Mouse (Mus musculus) C2C12 (cell line): ENCODE results near the gene Lmtk3. TPM values are rescaled to one million over a fixed set of nuclear protein-coding genes. Genes with fewer than 3 reads are reported as not detected.

ENCODE experiments used
- H3K27me3 ChIP-seq: one replicate; pipeline ENCODE4 v1.6.1; 2011; ENCODE audit not compliant: control insufficient read depth, insufficient read depth, insufficient read length
- H3K36me3 ChIP-seq: one replicate; pipeline ENCODE4 v1.6.1; 2011; ENCODE audit not compliant: control insufficient read depth, insufficient read depth
- H3K4me3 ChIP-seq: one replicate; pipeline ENCODE4 v1.5.1; 2011; ENCODE audit warnings: mild to moderate bottlenecking, control low read depth; ENCODE audit not compliant: poor library complexity, insufficient read depth, severe bottlenecking
- H3K79me2 ChIP-seq: one replicate; pipeline ENCODE4 v1.6.1; 2011; ENCODE audit not compliant: control insufficient read depth, insufficient read depth
- H3K79me3 ChIP-seq: one replicate; pipeline ENCODE4 v1.6.1; 2011; ENCODE audit warnings: low read depth, control low read depth
- H3ac ChIP-seq: one replicate; pipeline ENCODE3; 2011; ENCODE audit warnings: low read depth; ENCODE audit not compliant: control insufficient read depth, insufficient read length
- CEBPB ChIP-seq: IDR thresholded peaks from one replicate; pipeline ENCODE4 v1.6.1; 2011; ENCODE audit warnings: low read depth, mild to moderate bottlenecking, control low read depth, moderate library complexity
- CTCF ChIP-seq: IDR thresholded peaks from one replicate; pipeline ENCODE4 v1.5.1; 2011; ENCODE audit not compliant: control insufficient read depth, insufficient read depth, insufficient read length
- FOSL1 ChIP-seq: IDR thresholded peaks from one replicate; pipeline ENCODE4 v1.8.0; 2011; ENCODE audit warnings: mild to moderate bottlenecking, low read length; ENCODE audit not compliant: poor library complexity, insufficient read depth, severe bottlenecking
- MAX ChIP-seq: IDR thresholded peaks from one replicate; pipeline ENCODE4 v1.6.1; 2011; ENCODE audit warnings: mild to moderate bottlenecking, control low read depth
- MYOD1 ChIP-seq: IDR thresholded peaks from one replicate; pipeline ENCODE4 v1.6.1; 2011; ENCODE audit warnings: low read depth; ENCODE audit not compliant: control insufficient read depth, insufficient read length
- MYOG ChIP-seq: IDR thresholded peaks from one replicate; pipeline ENCODE4 v1.6.1; 2011; ENCODE audit not compliant: control insufficient read depth, insufficient read length; ENCODE audit errors: extremely low read depth
- USF1 ChIP-seq: IDR thresholded peaks from one replicate; pipeline ENCODE4 v1.6.1; 2011; ENCODE audit warnings: low read depth, mild to moderate bottlenecking, control low read depth, moderate library complexity
- polyA plus RNA-seq: library from polyadenylated mRNA; unstranded; fragments of >200 nt; fragmentation: generic; extraction: Trizol; gene quantifications from one replicate; pipeline ENCODE4 v1.2.1, GENCODE M21; 2012; ENCODE audit warnings: missing spikeins

Gene Lmtk3
- polyA plus RNA-seq, 1 experiment, result 0.27 TPM

GRCm38 (mm10) chr7:45755703-45756102 lies 27.8 kb upstream of the Lmtk3 start:
- Histone ChIP-seq H3ac (no peak overlapping the region), H3K79me3 (no peaks in the 10 kb centered on the region), H3K4me3 (no peak overlapping the region), H3K79me2 (no peaks in the 10 kb centered on the region), H3K27me3 (peaks cover 21% of the 10 kb centered on the region), H3K36me3 (no peaks in the 10 kb centered on the region)
- TF ChIP-seq MAX (no peak), CTCF (no peak), CEBPB (no peak), MYOD1 (no peak), MYOG (no peak), USF1 (no peak), FOSL1 (no peak)

DNA sequence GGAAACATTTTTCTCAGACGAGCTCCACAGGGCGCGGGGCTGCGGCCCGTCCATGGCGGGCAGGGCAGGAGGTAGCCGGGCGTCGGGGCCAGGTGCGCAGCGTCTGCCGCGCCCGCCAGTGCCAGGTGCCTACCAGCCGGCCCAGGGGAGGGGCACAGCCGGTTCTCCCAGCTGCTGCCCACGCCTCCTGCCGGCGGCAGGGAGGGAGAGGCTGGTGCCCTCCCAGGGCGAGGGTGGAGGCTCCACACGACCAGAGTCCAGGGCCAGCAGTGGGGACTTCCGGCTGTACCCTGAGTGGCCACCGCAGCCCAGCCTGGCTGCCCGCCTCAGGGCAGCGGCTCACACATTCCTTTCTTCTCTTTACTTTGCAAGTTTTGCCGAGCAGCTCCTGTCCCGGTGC lies 24.1 kb upstream of the Lmtk3 start:
- Histone ChIP-seq H3K4me3 (no peak overlapping the region), H3K27me3 (peaks cover 24% of the 10 kb centered on the region), H3ac (no peak overlapping the region), H3K79me2 (no peaks in the 10 kb centered on the region), H3K36me3 (no peaks in the 10 kb centered on the region), H3K79me3 (no peaks in the 10 kb centered on the region)
- no peak for TF ChIP-seq MYOD1
- no peak for TF ChIP-seq CTCF
- no peak for TF ChIP-seq FOSL1
- no peak for TF ChIP-seq CEBPB
- no peak for TF ChIP-seq USF1
- TF ChIP-seq MYOG, result no peak
- no peak for TF ChIP-seq MAX

DNA sequence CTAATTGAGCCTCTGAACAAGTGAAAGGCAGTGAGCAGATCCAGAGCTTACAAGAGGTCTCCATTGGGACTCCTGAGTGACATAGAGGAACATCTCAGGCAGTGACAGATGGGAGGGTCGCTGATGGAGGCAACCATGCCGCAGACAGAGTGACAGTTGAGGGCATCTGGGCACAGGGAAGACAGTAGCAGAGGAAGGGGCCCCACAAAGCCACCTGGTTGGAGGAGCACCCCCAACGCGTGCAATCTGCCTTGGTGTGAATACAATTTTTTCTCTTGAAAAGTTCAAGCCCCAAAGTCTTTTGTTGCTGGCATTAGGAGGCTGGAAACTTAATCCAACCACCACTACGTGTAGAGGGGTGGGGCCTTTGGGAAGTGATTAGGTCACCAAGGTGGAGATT lies 23.4 kb upstream of the Lmtk3 start:
- TF ChIP-seq CEBPB (no peak), FOSL1 (no peak), MYOG (no peak), MYOD1 (no peak), USF1 (no peak), CTCF (no peak), MAX (no peak)
- no peaks in the 10 kb centered on the region for H3K36me3 ChIP-seq
- H3K4me3 ChIP-seq, result no peak overlapping the region
- no peaks in the 10 kb centered on the region for H3K79me2 ChIP-seq
- peaks cover 24% of the 10 kb centered on the region for H3K27me3 ChIP-seq
- no peak overlapping the region for H3ac ChIP-seq
- H3K79me3 ChIP-seq, result no peaks in the 10 kb centered on the region

- Histone ChIP-seq H3K79me3 (no peaks in the 10 kb centered on the region), H3K36me3 (no peaks in the 10 kb centered on the region)
- TF ChIP-seq CEBPB, result no peak
- TF ChIP-seq CTCF, result no peak
- no peak for TF ChIP-seq USF1
- no peak for TF ChIP-seq MYOD1
- no peak for TF ChIP-seq MYOG
Measured at GRCm38 (mm10) chr7:45765995-45766394, 17.5 kb upstream of the Lmtk3 start.

DNA sequence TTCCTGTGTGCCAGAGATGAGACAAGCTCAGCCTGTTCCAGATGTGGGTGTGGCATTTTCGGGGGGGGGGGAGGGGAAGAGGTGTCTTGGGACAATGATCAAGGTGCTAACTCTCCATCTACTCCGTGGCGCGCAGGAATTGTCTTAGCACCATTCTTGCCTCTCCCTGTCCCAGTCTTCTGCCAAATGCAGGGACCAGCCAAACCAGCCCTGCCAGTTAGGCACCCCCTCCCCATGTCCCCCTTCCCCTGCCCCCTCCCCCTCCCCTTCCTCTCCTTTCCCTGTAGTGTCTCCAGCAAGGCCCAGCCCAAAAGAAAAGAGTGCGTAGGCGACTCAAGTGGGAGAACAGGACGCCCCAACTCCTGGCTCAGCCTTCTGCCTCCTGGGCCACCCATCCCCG lies 16.8 kb upstream of the Lmtk3 start:
- no peak overlapping the region for H3K4me3 ChIP-seq
- H3K79me3 ChIP-seq, result no peaks in the 10 kb centered on the region
- H3K36me3 ChIP-seq, result no peaks in the 10 kb centered on the region
- TF ChIP-seq CTCF (no peak), FOSL1 (no peak), MYOG (no peak), MYOD1 (no peak)
- H3ac ChIP-seq, result no peak overlapping the region
- no peaks in the 10 kb centered on the region for H3K79me2 ChIP-seq
- H3K27me3 ChIP-seq, result no peaks in the 10 kb centered on the region

More at GRCm38 (mm10) chr7:45765995-45766394, 17.5 kb upstream of the Lmtk3 start:
- no peak overlapping the region for H3K4me3 ChIP-seq
- H3K27me3 ChIP-seq, result peaks cover under 1% of the 10 kb centered on the region
- no peak overlapping the region for H3ac ChIP-seq
- H3K79me2 ChIP-seq, result no peaks in the 10 kb centered on the region

GRCm38 (mm10) chr7:45767500-45767899 lies 16.0 kb upstream of the Lmtk3 start:
- no peaks in the 10 kb centered on the region for H3K79me2 ChIP-seq
- H3K4me3 ChIP-seq, result no peak overlapping the region
- no peaks in the 10 kb centered on the region for H3K36me3 ChIP-seq
- no peaks in the 10 kb centered on the region for H3K79me3 ChIP-seq
- no peak overlapping the region for H3ac ChIP-seq
- no peaks in the 10 kb centered on the region for H3K27me3 ChIP-seq
- TF ChIP-seq MYOD1 (no peak), MYOG (no peak), USF1 (no peak), CEBPB (no peak), FOSL1 (no peak), MAX (no peak), CTCF (no peak)
